Comparison of ENCODE assay signal across 8 mouse cellular contexts in the genomic region with DNA sequence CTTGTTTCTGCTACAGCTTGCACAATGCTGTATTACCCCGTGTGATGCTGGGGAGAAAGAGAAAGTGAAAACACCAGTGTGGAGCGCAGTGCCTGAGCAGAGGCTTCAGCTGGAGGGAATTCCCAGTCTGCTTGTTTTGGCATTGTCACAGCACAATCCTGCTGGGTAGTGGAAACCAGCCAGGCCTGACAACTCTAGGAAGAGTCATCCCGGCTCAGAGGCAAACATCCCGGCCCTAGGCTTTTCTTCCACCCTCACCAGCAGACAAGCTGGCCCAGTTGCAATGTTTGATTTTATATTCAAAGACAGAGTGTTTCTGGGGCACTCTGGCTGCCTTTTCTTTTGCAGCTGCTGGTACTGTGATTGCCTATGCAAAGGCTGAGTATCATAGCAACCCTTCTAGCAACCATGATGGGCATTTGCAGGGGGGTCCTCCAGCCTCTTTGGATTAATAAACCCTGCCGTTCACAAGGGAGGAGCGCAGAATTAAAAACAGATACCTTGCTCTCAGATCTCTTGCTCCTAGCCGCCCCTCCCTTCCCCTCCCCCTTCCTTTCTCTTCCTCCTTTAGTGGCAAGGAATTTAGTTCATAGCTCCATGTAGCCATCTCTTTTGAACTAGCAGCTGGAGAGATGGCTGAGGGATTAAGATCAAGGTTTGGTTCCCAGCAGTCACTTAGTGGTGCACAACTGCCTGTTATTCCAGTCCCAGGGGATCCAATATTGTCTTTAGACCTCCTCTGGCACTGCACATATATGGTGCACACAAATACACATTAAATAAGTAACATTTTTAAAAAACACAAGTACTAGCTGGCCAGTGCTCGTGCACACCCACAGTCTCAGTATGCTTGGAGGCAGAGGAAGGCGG. TPM values are rescaled to one million over a fixed set of nuclear protein-coding genes. Genes with fewer than 3 reads are reported as not detected.
DNase-seq lines count a peak whose midpoint lies in the region; TF ChIP-seq lines count a peak whose summit lies in the region.

No protein-coding gene starts in this region.

- H3K4me3 ChIP-seq in cerebellum, adult 2 months (replicated peaks; ENCODE audit: insufficient read depth, low read depth, low read length) = peak overlapping the region; percentile 23

- TF ChIP-seq POLR2A in cerebellum, adult 2 months (IDR thresholded peaks at IDR 0.05; ENCODE audit: borderline replicate concordance, insufficient read depth, low read length) = no peak

- intact Hi-C loops in heart, postnatal 36 days (cut with DNase I) = no loop called here

- WGBS in cerebellum, adult 2 months = 22% methylated on average over 9 of the region's 9 CpGs

- DNase-seq in NIH3T3 (ENCODE audit: low read depth) = peak; percentile 97
- DNase-seq in cerebellum, adult 2 months = peak; percentile 78 to 81
- peak; percentile 64 for DNase-seq in forelimb bud, embryonic 11.5 days (ENCODE audit: low read depth, low spot score)
- DNase-seq in heart, postnatal 36 days = peak; percentile 72 to 73
- DNase-seq in layer of hippocampus, adult 8-10 months (ENCODE audit: low spot score in 2 of 2) = peak; percentile 87 to 91
- DNase-seq in lung, postnatal 10 days = peak; percentile 93
- DNase-seq in ovary, postnatal 10 days (ENCODE audit: low spot score) = peak; percentile 19
- DNase-seq in thymus, postnatal 4 days = peak; percentile 14

- no peak for TF ChIP-seq CTCF in cerebellum, adult 2 months (IDR thresholded peaks at IDR 0.05; ENCODE audit: borderline replicate concordance, insufficient read depth, low read depth, low read length)

- no peak overlapping the region for H3K27ac ChIP-seq in cerebellum, adult 2 months (ENCODE audit: insufficient read depth, low read length)

- H3K27me3 ChIP-seq in cerebellum, adult 2 months (ENCODE audit: control insufficient read depth, insufficient read depth, low read length) = no peaks in the 10 kb centered on the region

- no peaks in the 10 kb centered on the region for H3K4me1 ChIP-seq in cerebellum, adult 2 months (ENCODE audit: control insufficient read depth, insufficient read depth, low read length)

RNA-seq across cellular contexts. Expression of a gene that starts 33.2 kb away (rescaled TPM):
- 0.63 and 0.65 TPM in 2 replicates for polyA plus RNA-seq in cerebellum, adult 2 months (2012; rRNA removed)
- total RNA-seq in heart, postnatal 36 days (2021) = 1 to 10 TPM; 5.6 to 5.8 TPM
- under 1 TPM; 0.18 to 0.49 (median 0.40) TPM for total RNA-seq in layer of hippocampus, adult 8-10 months (2022)

Comparison
In these comparisons a context has a peak if more than half of its experiments do, and no peak if none do; other contexts are left out.
1. DNase-seq: peak in every context shown above with its lines; median percentile 97 in NIH3T3; 93 in lung, postnatal 10 days; 89 in layer of hippocampus, adult 8-10 months; 80 in cerebellum, adult 2 months; 72 in heart, postnatal 36 days; 64 in forelimb bud, embryonic 11.5 days; 19 in ovary, postnatal 10 days; 14 in thymus, postnatal 4 days.
2. RNA of a gene that starts 33.2 kb away (total RNA-seq): 5.6 to 5.8 TPM in heart, postnatal 36 days; 0.18 to 0.49 TPM in layer of hippocampus, adult 8-10 months; every median in the first group is over 4 times any median in the second.